Mouse (Mus musculus) testis, adult 2 months (tissue): ENCODE measurements around the gene Map2k6. TPM values are rescaled to one million over a fixed set of nuclear protein-coding genes. Genes with fewer than 3 reads are reported as not detected.
A peak's percentile ranks its signal among the peaks of the same experiment; 100 is the strongest.

ENCODE experiments used
- H3K27ac ChIP-seq: fragments of 200-500 bp; 2 replicates; pipeline ENCODE4 v1.5.1; 2012; ENCODE audit warnings: low read depth, low read length; ENCODE audit not compliant: control insufficient read depth, insufficient read depth
- H3K27me3 ChIP-seq: fragments of 200-500 bp; 2 replicates; pipeline ENCODE4 v1.6.1; 2012; ENCODE audit warnings: mild to moderate bottlenecking, low read length, moderate library complexity; ENCODE audit not compliant: control insufficient read depth, insufficient read depth
- H3K36me3 ChIP-seq: fragments of 200-500 bp; 2 replicates; pipeline ENCODE4 v1.6.1; 2012; ENCODE audit warnings: mild to moderate bottlenecking, low read length; ENCODE audit not compliant: control insufficient read depth, insufficient read depth
- H3K4me1 ChIP-seq: fragments of 200-500 bp; 2 replicates; pipeline ENCODE4 v1.6.1; 2012; ENCODE audit warnings: low read length; ENCODE audit not compliant: control insufficient read depth, insufficient read depth
- H3K4me3 ChIP-seq: fragments of 200-500 bp; 2 replicates; pipeline ENCODE4 v1.5.1; 2012; ENCODE audit warnings: low read depth, mild to moderate bottlenecking, low read length, moderate library complexity, mixed read lengths; ENCODE audit not compliant: control insufficient read depth
- CTCF ChIP-seq: fragments of 200-500 bp; IDR thresholded peaks from 2 replicates; pipeline ENCODE4 v1.5.1; 2012; ENCODE audit warnings: low read depth, mild to moderate bottlenecking, inconsistent platforms, low read length, moderate library complexity; ENCODE audit not compliant: control insufficient read depth, insufficient read depth, insufficient replicate concordance
- POLR2A ChIP-seq: fragments of 200-500 bp; IDR thresholded peaks from 2 replicates; pipeline ENCODE4 v1.6.1; 2012; ENCODE audit warnings: low read depth, mild to moderate bottlenecking, inconsistent platforms, low read length, moderate library complexity; ENCODE audit not compliant: control insufficient read depth
- polyA plus RNA-seq: library from polyadenylated mRNA; depleted of rRNA; stranded (reverse); fragments of >200 nt; gene quantifications from 2 replicates; pipeline ENCODE4 v1.2.3, GENCODE M21; 2012; rRNA removed

Gene Map2k6
- polyA plus RNA-seq, 1 experiment = 0.68 TPM

DNA sequence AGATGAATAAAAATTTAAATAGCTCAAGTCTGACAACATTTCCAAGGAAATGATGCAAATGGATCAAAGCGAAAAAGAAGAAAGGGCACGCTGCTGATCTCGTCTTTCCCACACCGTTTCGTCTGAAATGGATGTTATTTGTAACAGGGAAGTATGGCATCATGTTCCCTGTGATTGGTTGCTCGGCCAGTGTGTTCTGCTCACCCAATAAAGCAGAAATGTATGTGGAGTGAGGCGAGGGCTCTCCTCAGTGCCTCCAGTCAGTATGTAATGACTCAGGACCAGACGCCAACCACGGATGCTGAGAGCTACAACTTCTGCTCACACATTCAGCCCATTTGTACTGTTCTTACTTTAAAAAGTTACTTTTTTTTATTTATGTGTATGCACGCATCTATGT, 164.9 kb downstream of the Map2k6 start:
- Histone ChIP-seq H3K27me3 (no peaks in the 10 kb centered on the region), H3K4me3 (no peak overlapping the region), H3K36me3 (no peaks in the 10 kb centered on the region), H3K4me1 (no peaks in the 10 kb centered on the region), H3K27ac (no peak overlapping the region)
- TF ChIP-seq CTCF (no peak), POLR2A (no peak)

GRCm38 (mm10) chr11:110566307-110566706, 167.4 kb downstream of the Map2k6 start:
- no peak overlapping the region for H3K4me3 ChIP-seq
- H3K27ac ChIP-seq = no peak overlapping the region
- no peak for TF ChIP-seq CTCF
- no peak for TF ChIP-seq POLR2A
- H3K4me1 ChIP-seq = no peaks in the 10 kb centered on the region
- H3K27me3 ChIP-seq = no peaks in the 10 kb centered on the region
- H3K36me3 ChIP-seq = no peaks in the 10 kb centered on the region

DNA sequence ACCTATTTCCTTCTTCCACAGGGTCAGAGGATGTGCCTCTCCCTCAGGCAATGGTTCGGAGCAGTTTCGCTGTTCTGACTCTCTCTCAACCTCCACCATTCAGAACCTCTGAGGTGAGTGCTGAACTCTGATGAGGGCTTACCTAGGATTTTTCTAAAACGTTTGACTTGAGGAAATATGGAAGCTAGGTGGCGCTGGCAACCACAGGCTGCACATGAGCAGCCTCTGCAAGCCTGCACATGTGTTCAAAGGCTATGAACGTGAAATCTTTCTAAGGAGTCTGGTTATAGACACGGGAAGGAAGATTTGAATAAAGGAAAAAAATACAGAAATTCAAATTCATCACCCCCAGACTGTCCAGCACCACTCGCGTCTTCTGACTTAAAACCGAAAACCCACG, 173.6 kb downstream of the Map2k6 start:
- no peaks in the 10 kb centered on the region for H3K36me3 ChIP-seq
- TF ChIP-seq CTCF (peak; percentile 45; the same call in 1 of the 2 replicates), POLR2A (no peak)

More for the DNA sequence above, 173.6 kb downstream of the Map2k6 start:
- H3K4me1 ChIP-seq = peaks cover 7% of the 10 kb centered on the region
- no peak overlapping the region for H3K4me3 ChIP-seq
- no peak overlapping the region for H3K27ac ChIP-seq
- no peaks in the 10 kb centered on the region for H3K27me3 ChIP-seq

Other genes starting within 250 kb of the Map2k6 start
- 3.3 and 4.2 TPM in 2 replicates for gene Abca9, start 230.9 kb upstream of the Map2k6 start, polyA plus RNA-seq
- gene Abca6, start 147.3 kb upstream of the Map2k6 start, polyA plus RNA-seq = 0.36 and 0.51 TPM in 2 replicates
- 3.4 and 5.1 TPM in 2 replicates for gene Abca5, start 61.4 kb upstream of the Map2k6 start, polyA plus RNA-seq